Mouse (Mus musculus) kidney, adult 2 months (tissue): ENCODE measurements around the gene Dthd1.

Experiments used
- CTCF ChIP-seq: fragments of 200-500 bp; conservative IDR thresholded peaks from 2 replicates; pipeline ENCODE4 v1.5.1; 2011; ENCODE audit warnings: low read depth, mild to moderate bottlenecking, control low read depth, low read length, moderate library complexity, mixed read lengths; ENCODE audit not compliant: insufficient read depth, insufficient read length
- POLR2A ChIP-seq: fragments of 200-500 bp; IDR thresholded peaks from one replicate; pipeline ENCODE4 v1.6.1; 2011; ENCODE audit warnings: low read depth, low read length, control low read depth

- TF ChIP-seq CTCF, result no peak
- TF ChIP-seq POLR2A, result no peak
Measured at GRCm38 (mm10) chr5:62815741-62816140, 2.1 kb downstream of the Dthd1 start.
